In the genomic region with DNA sequence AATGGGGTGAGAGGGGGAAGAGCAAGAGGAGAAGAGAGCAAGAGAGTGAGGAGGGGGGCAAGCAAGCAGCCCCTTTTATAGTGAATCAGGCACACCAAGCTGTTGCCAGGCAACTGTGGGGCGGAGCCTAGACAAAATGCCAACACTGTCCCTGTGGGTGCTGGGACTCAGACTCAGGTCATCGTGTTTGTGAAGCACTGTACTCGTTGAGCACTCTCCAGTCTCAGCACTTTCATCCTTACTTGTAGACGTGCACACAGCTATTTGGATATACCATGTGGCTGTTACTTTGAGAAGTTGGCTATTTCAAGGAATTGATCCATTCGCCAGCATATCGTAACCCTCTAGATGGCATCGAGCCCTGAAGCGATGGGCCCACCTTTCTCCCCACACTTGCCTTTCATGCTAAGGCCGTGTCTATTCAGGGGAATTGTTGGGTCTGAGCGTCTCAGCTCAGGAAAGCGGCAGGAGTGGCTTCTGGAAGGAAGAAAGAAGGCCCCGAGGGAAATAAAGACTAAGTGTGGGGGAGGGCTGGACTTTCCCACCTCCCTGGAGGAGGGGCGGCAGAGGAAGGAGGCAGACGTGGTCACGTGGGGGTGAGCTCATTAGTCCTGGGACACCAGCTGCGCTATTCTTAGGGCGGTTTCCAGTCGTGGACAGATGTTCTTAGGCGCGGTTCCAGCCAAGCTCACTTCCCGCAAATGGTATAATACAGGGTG, we compare ENCODE assay signal across 1 mouse cellular context.
TF ChIP-seq lines count a peak whose summit lies in the region.

No protein-coding gene starts in this region.

TF ChIP-seq in CH12.LX, 34 proteins besides CTCF, POLR2A, EP300 and RAD21 (continued from another document):
- TF ChIP-seq TBP (conservative IDR thresholded peaks at IDR 0.05; ENCODE audit: low read depth, low read length) (peak; percentile 81), ELF1 (IDR thresholded peaks at IDR 0.05; ENCODE audit: low read depth, low read length) (peak; percentile 54; the same call in 1 of the 2 replicates), UBTF (IDR thresholded peaks at IDR 0.05; ENCODE audit: low read depth, low read length) (no peak), SMC3 (IDR thresholded peaks at IDR 0.05; ENCODE audit: low read depth, low read length) (no peak), KAT2A (IDR thresholded peaks at IDR 0.05; ENCODE audit: insufficient replicate concordance, low read length) (0 out of 2 replicates have a peak, but pooled peaks have one; percentile 54)
TF ChIP-seq in CH12.LX: peak in this region for 23.
